Mouse (Mus musculus): Measurements from ENCODE around the gene Anks6. TPM values are rescaled to one million over a fixed set of nuclear protein-coding genes. Genes with fewer than 3 reads are reported as not detected.

Anks6 gene
- polyA plus RNA-seq, 1 experiment from 2014 or later: 3.2 TPM

DNA sequence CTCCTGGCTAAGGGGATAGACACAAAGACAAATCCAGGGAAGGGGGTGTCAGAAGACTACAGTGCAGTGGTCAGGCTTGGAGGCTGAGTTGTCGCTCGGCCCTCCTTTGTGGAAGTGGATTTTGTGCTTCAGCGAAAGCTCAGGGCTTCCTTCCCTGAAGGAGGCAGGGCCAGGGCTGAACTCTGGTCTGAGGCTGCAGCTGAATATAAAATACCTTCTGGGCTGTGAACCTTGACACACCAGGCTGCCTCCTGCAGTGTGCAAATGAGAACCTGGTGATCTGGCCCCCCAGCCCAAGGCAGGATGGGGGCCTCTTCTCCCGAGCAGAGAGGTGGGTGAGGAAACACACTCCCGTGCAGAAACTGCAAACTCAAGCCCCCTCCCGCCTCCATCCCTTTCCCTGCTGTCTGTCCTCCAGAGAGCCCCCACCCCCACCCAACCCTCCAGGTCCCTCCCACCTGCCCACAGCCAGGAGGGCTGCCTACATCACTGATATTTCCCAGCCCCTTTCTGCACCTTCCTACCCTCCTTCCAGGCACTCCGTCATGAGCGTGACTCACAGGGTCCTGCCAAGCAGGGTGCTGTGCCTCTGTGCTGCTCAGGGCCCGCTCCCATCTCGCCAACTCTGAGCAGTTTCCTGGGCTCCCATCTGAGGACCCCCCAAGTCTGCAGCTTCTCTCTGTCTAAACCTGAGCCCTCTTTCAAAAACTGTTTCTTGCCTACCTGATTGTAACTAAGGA, 6.4 kb downstream of the Anks6 start:
- H3K27me3 ChIP-seq (ENCODE audit: control insufficient read depth, insufficient read depth, low read length): no peaks in the 10 kb centered on the region
- no peaks in the 10 kb centered on the region for H3K9me3 ChIP-seq (ENCODE audit: control insufficient read depth, low read length)
- DNase-seq (ENCODE audit: low spot score, missing footprints) (peak; percentile 84), ATAC-seq (ENCODE audit: low FRiP score) (peak; percentile 47)
- peak overlapping the region; percentile 30; the same call in 1 of the 2 replicates for H3K9ac ChIP-seq (ENCODE audit: low read length)
- WGBS: 17% methylated on average over 10 of the region's 10 CpGs
- H3K4me1 ChIP-seq (ENCODE audit: control insufficient read depth, insufficient read depth, low read length): peaks cover 9% of the 10 kb centered on the region
- H3K4me3 ChIP-seq (ENCODE audit: low read depth, low read length): no peak overlapping the region
- H3K4me2 ChIP-seq: no peak overlapping the region
- H3K36me3 ChIP-seq (ENCODE audit: control insufficient read depth, insufficient read depth, low read length): no peaks in the 10 kb centered on the region
- 0 out of 2 replicates have a peak overlapping the region, but pooled peaks have one; percentile 30 for H3K27ac ChIP-seq (ENCODE audit: low read depth, low read length)

DNA sequence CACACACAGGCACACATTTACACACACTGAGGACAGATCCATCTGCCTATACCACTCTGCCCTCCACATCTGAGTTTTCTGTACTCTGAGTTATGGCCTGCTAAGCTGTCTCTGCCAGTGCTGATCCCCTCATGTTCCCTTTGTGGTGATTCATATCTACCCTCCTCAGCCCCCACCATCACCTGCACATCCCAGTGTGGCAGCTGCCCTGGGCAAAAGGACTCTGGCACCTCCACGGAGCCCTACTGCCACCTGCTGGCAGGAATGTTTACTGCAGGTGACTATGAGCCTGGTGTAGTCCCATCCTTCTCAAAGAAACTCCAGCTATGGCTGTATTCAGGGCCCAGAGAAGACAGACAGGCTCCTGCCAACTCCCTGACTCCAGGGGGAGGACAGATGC, 7.1 kb downstream of the Anks6 start:
- Histone ChIP-seq H3K9me3 (ENCODE audit: control insufficient read depth, low read length) (no peaks in the 10 kb centered on the region), H3K4me1 (ENCODE audit: control insufficient read depth, insufficient read depth, low read length) (peaks cover 9% of the 10 kb centered on the region), H3K4me2 (no peak overlapping the region), H3K36me3 (ENCODE audit: control insufficient read depth, insufficient read depth, low read length) (no peaks in the 10 kb centered on the region), H3K27me3 (ENCODE audit: control insufficient read depth, insufficient read depth, low read length) (no peaks in the 10 kb centered on the region), H3K27ac (ENCODE audit: low read depth, low read length) (0 out of 2 replicates have a peak overlapping the region, but pooled peaks have one; percentile 30), H3K9ac (ENCODE audit: low read length) (peak overlapping the region; percentile 30; the same call in 1 of the 2 replicates), H3K4me3 (ENCODE audit: low read depth, low read length) (no peak overlapping the region)
- ATAC-seq (ENCODE audit: low FRiP score) (peak; percentile 77), DNase-seq (ENCODE audit: low spot score, missing footprints) (peak; percentile 99)
- WGBS: 0% methylated on average over 1 of the region's 1 CpGs

DNA sequence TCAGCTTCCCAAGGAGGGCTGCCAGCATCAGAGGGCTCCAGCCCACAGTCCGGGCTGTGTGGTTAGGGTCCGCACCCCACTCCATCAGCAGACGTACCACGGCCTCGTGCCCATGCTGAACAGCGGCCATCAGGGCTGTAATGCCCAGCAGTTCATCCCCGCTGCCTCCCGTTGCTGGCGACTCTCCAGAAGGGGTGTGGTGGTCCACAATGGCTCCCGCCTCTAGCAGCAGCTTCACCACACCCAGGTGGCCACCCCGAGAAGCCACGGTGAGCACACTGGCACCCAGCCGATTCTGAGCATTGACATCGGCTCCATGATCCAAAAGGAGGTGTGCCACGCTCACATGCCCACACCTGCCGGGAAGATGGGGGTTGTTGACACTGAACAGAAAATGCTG, 8.0 kb downstream of the Anks6 start:
- DNase-seq (ENCODE audit: low spot score, missing footprints): peak; percentile 44
- H3K27me3 ChIP-seq (ENCODE audit: control insufficient read depth, insufficient read depth, low read length): no peaks in the 10 kb centered on the region
- 96% methylated on average over 16 of the region's 16 CpGs for WGBS
- H3K4me3 ChIP-seq (ENCODE audit: low read depth, low read length): no peak overlapping the region
- peaks cover 9% of the 10 kb centered on the region for H3K4me1 ChIP-seq (ENCODE audit: control insufficient read depth, insufficient read depth, low read length)
- H3K9ac ChIP-seq (ENCODE audit: low read length): no peak overlapping the region
- H3K36me3 ChIP-seq (ENCODE audit: control insufficient read depth, insufficient read depth, low read length): no peaks in the 10 kb centered on the region
- H3K9me3 ChIP-seq (ENCODE audit: control insufficient read depth, low read length): no peaks in the 10 kb centered on the region
- H3K27ac ChIP-seq (ENCODE audit: low read depth, low read length): no peak overlapping the region
- no peak overlapping the region for H3K4me2 ChIP-seq
- no peak for ATAC-seq (ENCODE audit: low FRiP score)

DNA sequence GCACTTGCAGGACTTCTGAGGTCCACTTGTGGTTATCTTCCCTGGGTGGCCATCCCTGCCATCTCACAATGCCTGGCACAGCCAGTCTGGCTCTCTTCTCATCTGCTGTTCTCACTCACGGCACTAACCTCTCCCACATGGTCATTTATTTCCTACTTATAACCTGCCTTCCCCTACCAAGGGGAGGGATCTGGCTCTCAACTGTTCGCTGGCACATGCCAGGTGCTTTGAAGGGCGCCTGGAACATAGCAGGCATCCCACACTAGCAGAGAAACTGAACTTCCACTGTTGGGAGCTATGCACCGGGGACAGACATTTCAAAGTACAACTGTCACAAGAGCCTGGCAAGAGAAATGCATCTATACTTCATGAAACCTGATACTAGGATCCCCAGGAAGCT, 9.5 kb downstream of the Anks6 start:
- H3K27ac ChIP-seq (ENCODE audit: low read depth, low read length): no peak overlapping the region
- no peak overlapping the region for H3K4me3 ChIP-seq (ENCODE audit: low read depth, low read length)
- ATAC-seq (ENCODE audit: low FRiP score) (no peak), DNase-seq (ENCODE audit: low spot score, missing footprints) (no peak)
- no peak overlapping the region for H3K4me2 ChIP-seq
- H3K4me1 ChIP-seq (ENCODE audit: control insufficient read depth, insufficient read depth, low read length): peaks cover 9% of the 10 kb centered on the region
- H3K9ac ChIP-seq (ENCODE audit: low read length): no peak overlapping the region
- H3K27me3 ChIP-seq (ENCODE audit: control insufficient read depth, insufficient read depth, low read length): no peaks in the 10 kb centered on the region
- WGBS: 89% methylated on average over 4 of the region's 4 CpGs
- H3K9me3 ChIP-seq (ENCODE audit: control insufficient read depth, low read length): no peaks in the 10 kb centered on the region
- no peaks in the 10 kb centered on the region for H3K36me3 ChIP-seq (ENCODE audit: control insufficient read depth, insufficient read depth, low read length)

DNA sequence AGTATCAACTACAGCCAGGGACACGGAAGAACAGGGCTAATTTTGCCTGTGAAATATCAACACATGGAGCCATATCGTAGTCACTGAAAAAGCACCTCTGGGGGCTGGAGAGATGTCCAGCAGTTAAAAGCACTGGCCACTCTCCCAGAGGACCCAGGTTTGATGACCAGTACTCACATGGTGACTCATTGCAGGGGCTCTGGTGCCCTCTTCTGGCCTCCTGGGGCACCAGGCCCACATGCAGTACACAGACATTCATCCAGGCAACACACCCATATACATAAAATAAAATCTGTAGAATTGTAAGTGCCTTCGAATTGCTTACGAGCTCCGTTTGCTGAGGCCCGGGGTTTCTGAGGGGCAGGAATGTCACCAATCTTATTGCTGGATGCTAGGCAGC, 10.3 kb downstream of the Anks6 start:
- DNase-seq (ENCODE audit: low spot score, missing footprints) (no peak), ATAC-seq (ENCODE audit: low FRiP score) (no peak)
- no peaks in the 10 kb centered on the region for H3K36me3 ChIP-seq (ENCODE audit: control insufficient read depth, insufficient read depth, low read length)
- no peaks in the 10 kb centered on the region for H3K27me3 ChIP-seq (ENCODE audit: control insufficient read depth, insufficient read depth, low read length)
- WGBS: 89% methylated on average over 6 of the region's 6 CpGs
- no peak overlapping the region for H3K9ac ChIP-seq (ENCODE audit: low read length)
- no peak overlapping the region for H3K27ac ChIP-seq (ENCODE audit: low read depth, low read length)
- H3K4me3 ChIP-seq (ENCODE audit: low read depth, low read length): no peak overlapping the region
- H3K4me2 ChIP-seq: no peak overlapping the region
- H3K9me3 ChIP-seq (ENCODE audit: control insufficient read depth, low read length): no peaks in the 10 kb centered on the region
- peaks cover 9% of the 10 kb centered on the region for H3K4me1 ChIP-seq (ENCODE audit: control insufficient read depth, insufficient read depth, low read length)

DNA sequence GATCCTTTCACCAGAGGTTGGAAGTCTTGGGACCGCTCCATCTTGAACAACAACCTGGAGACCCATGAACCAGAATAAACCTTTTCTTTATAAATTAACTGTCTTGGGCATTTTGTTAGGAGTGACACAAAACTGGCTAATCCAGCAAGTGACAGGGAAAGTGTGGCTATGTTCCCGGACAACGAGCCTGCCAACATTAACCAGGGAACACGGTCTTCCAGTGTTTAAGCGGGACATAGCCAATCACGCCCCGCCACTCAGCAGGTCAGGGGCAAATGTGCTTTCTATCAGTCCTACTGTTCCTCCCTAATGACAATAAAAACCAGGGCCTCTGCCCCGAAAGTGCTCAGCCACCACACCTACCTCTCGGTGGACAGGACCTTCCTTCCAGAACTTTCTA, 13.4 kb downstream of the Anks6 start:
- WGBS: 92% methylated on average over 9 of the region's 9 CpGs
- ATAC-seq (ENCODE audit: low FRiP score): no peak

DNA sequence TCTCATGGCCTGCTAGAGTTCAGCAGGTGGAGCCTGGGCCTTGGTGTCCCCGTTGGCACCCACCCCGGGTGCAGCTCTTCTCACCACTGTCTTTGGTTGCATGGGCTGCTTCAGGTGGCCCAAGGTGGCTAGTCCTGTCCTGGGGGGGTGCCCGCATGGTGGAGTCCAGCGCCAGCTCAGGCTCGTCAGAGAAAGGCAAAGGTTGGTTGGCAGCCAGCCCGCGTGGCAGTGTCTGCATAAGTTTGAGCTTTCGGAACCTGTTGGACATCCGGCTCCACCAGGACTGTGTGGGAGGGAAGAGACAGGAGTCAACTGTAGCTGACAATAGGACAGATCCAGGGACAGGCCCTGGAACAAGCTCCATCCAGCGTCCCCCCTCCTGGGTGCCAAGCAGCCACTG, 17.6 kb downstream of the Anks6 start:
- ATAC-seq (ENCODE audit: low FRiP score) (no peak), DNase-seq (ENCODE audit: low spot score, missing footprints) (no peak)
- Histone ChIP-seq H3K4me3 (ENCODE audit: low read depth, low read length) (no peak overlapping the region), H3K27me3 (ENCODE audit: control insufficient read depth, insufficient read depth, low read length) (no peaks in the 10 kb centered on the region), H3K4me2 (no peak overlapping the region), H3K36me3 (ENCODE audit: control insufficient read depth, insufficient read depth, low read length) (no peaks in the 10 kb centered on the region), H3K4me1 (ENCODE audit: control insufficient read depth, insufficient read depth, low read length) (peaks cover 2% of the 10 kb centered on the region; the same call in 1 of the 2 replicates), H3K27ac (ENCODE audit: low read depth, low read length) (no peak overlapping the region), H3K9me3 (ENCODE audit: control insufficient read depth, low read length) (no peaks in the 10 kb centered on the region), H3K9ac (ENCODE audit: low read length) (no peak overlapping the region)
- WGBS: 96% methylated on average over 10 of the region's 10 CpGs

More for the DNA sequence above, 13.4 kb downstream of the Anks6 start:
- no peak overlapping the region for H3K4me3 ChIP-seq (ENCODE audit: low read depth, low read length)
- no peak overlapping the region for H3K4me2 ChIP-seq
- H3K9ac ChIP-seq (ENCODE audit: low read length): no peak overlapping the region
- DNase-seq (ENCODE audit: low spot score, missing footprints): no peak
- H3K27ac ChIP-seq (ENCODE audit: low read depth, low read length): no peak overlapping the region
- H3K9me3 ChIP-seq (ENCODE audit: control insufficient read depth, low read length): no peaks in the 10 kb centered on the region
- H3K27me3 ChIP-seq (ENCODE audit: control insufficient read depth, insufficient read depth, low read length): no peaks in the 10 kb centered on the region
- H3K36me3 ChIP-seq (ENCODE audit: control insufficient read depth, insufficient read depth, low read length): no peaks in the 10 kb centered on the region
- H3K4me1 ChIP-seq (ENCODE audit: control insufficient read depth, insufficient read depth, low read length): no peaks in the 10 kb centered on the region

DNA sequence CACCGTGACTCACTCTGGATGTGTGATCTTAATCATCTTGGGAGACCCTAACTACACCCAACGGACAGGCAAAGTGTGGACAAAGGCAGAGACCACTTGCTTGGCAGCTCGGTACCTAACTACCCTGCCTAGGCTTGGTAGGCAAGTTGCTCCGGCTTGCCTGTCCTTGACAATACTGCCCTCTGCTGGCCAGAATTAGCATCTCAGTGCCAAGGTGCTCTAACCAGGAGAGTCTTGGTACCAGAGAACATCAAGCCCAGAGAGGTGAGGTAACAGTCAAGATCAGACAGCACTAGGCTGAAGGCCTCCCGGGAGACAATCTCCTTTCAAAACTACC, 19.9 kb downstream of the Anks6 start:
- H3K9ac ChIP-seq (ENCODE audit: low read length): no peak overlapping the region
- DNase-seq (ENCODE audit: low spot score, missing footprints) (peak; percentile 97), ATAC-seq (ENCODE audit: low FRiP score) (peak; percentile 76)
- 28% methylated on average over 5 of the region's 5 CpGs for WGBS
- H3K36me3 ChIP-seq (ENCODE audit: control insufficient read depth, insufficient read depth, low read length): no peaks in the 10 kb centered on the region
- H3K27me3 ChIP-seq (ENCODE audit: control insufficient read depth, insufficient read depth, low read length): no peaks in the 10 kb centered on the region
- H3K4me1 ChIP-seq (ENCODE audit: control insufficient read depth, insufficient read depth, low read length): peaks cover 2% of the 10 kb centered on the region; the same call in 1 of the 2 replicates
- H3K4me3 ChIP-seq (ENCODE audit: low read depth, low read length): no peak overlapping the region
- no peak overlapping the region for H3K4me2 ChIP-seq
- H3K9me3 ChIP-seq (ENCODE audit: control insufficient read depth, low read length): no peaks in the 10 kb centered on the region
- H3K27ac ChIP-seq (ENCODE audit: low read depth, low read length): no peak overlapping the region

DNA sequence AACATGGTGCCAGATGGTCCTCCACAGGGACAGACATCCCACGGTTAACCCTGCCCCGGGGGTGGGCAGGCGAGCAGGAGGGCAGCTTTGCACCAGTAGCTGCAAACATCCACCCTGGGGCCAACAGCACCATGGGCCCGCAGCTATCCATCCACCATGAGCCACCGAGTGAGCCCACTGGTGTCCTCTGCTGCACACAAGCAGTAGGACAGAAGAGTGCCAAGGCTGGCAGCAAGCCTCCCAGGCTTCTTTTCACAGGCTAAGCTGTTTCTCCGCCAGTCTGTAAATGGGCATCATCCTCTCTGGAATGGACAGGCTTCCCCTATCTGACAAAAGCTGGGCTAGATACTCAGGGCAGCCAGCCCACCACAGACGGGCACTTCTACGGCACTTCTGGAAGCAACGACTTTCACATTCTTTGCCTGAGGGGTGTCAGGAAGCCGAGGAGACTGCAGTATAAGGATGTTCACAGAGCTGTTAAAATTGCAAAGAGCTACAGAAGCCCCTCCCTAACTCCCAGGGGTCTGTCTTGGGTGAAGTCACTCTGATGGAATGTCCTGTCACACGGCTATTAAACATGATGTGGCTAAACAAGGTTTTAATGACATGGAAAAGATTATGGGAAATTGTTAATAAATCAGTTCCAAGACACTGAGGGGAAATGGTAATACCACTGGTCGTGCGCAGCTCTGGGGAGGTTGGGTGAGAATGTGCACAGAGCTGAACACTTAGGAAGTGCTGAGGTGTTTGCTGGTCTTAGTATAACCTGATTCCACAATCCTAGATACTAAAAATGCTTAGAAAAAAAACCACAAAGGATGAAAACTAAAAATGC, 20.5 kb downstream of the Anks6 start:
- no peak overlapping the region for H3K4me2 ChIP-seq
- no peak overlapping the region for H3K9ac ChIP-seq (ENCODE audit: low read length)
- no peak overlapping the region for H3K4me3 ChIP-seq (ENCODE audit: low read depth, low read length)
- no peaks in the 10 kb centered on the region for H3K36me3 ChIP-seq (ENCODE audit: control insufficient read depth, insufficient read depth, low read length)
- no peak overlapping the region for H3K27ac ChIP-seq (ENCODE audit: low read depth, low read length)
- ATAC-seq (ENCODE audit: low FRiP score) (0 out of 2 replicates have a peak, but pooled peaks have one; percentile 10), DNase-seq (ENCODE audit: low spot score, missing footprints) (no peak)
- no peaks in the 10 kb centered on the region for H3K9me3 ChIP-seq (ENCODE audit: control insufficient read depth, low read length)
- no peaks in the 10 kb centered on the region for H3K27me3 ChIP-seq (ENCODE audit: control insufficient read depth, insufficient read depth, low read length)
- WGBS: 75% methylated on average over 13 of the region's 13 CpGs
- peaks cover 2% of the 10 kb centered on the region; the same call in 1 of the 2 replicates for H3K4me1 ChIP-seq (ENCODE audit: control insufficient read depth, insufficient read depth, low read length)
